ENCODE assay signal across 19 mouse cellular contexts in the genomic region with DNA sequence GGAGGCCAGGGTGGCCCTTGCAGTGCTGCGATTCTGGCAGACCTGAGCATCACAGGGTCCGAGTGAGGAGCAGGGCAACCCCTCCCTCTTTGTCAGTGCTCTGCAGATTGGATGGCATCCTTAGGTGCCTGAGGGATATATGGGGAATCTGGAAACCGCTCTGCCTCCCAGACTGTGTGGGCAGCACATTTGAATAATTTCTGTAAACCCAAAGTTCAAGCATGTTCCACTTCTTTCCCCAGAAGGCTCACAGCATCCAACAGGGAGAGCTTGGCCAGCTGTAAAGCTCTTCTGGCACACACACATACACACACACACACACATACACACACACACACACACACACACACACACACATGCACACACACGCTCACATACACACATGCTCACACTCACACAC. TPM values are rescaled to one million over a fixed set of nuclear protein-coding genes. Genes with fewer than 3 reads are reported as not detected.
A peak's percentile ranks its signal among the peaks of the same experiment; 100 is the strongest.
DNase-seq lines count a peak whose midpoint lies in the region; ATAC-seq and TF ChIP-seq lines count a peak whose summit lies in the region.
"Had no signal": no experiment of that assay in that cellular context is flagged by ENCODE, and none has a peak within 500 bp of the region (broad histone marks: within the 10 kb centered on the region; RNA-seq: fewer than 3 reads in every experiment).

No protein-coding gene starts in this region.

- peak overlapping the region; percentile 31; the same call in 1 of the 2 replicates for H3K9ac ChIP-seq in hindbrain, embryonic 14.5 days
- H3K9ac ChIP-seq in hindbrain, embryonic 13.5 days = no peak overlapping the region
- 0 out of 2 replicates have a peak overlapping the region, but pooled peaks have one; percentile 3 for H3K9ac ChIP-seq in forebrain, postnatal 0 days
- H3K9ac ChIP-seq in liver, embryonic 11.5 days (ENCODE audit: low read depth, low read length) = no peak overlapping the region
- H3K9ac ChIP-seq: liver, embryonic 13.5 days had no signal

- H3K27ac ChIP-seq in hindbrain, embryonic 14.5 days = no peak overlapping the region
- H3K27ac ChIP-seq in hindbrain, embryonic 13.5 days = no peak overlapping the region
- peak overlapping the region; percentile 70 for H3K27ac ChIP-seq in forebrain, postnatal 0 days (ENCODE audit: low read depth, low read length)
- peak overlapping the region; percentile 42 for H3K27ac ChIP-seq in olfactory bulb, adult 2 months (ENCODE audit: insufficient read depth, low read depth, low read length)
- no peak overlapping the region for H3K27ac ChIP-seq in cerebellum, adult 2 months (ENCODE audit: insufficient read depth, low read length)
- H3K27ac ChIP-seq in liver, embryonic 11.5 days (ENCODE audit: low read depth, low read length) = no peak overlapping the region
- H3K27ac ChIP-seq: heart, embryonic 10.5 days; limb, embryonic 10.5 days; liver, embryonic 13.5 days; stomach, postnatal 0 days had no signal

- no peak overlapping the region for H3K4me3 ChIP-seq in hindbrain, embryonic 14.5 days (replicated peaks; ENCODE audit: low read length)
- H3K4me3 ChIP-seq in hindbrain, embryonic 13.5 days = no peak overlapping the region
- no peak overlapping the region for H3K4me3 ChIP-seq in forebrain, postnatal 0 days (ENCODE audit: low read depth, low read length)
- H3K4me3 ChIP-seq in olfactory bulb, adult 2 months (ENCODE audit: insufficient read depth, low read depth, low read length) = no peak overlapping the region
- H3K4me3 ChIP-seq in cerebellum, adult 2 months (replicated peaks; ENCODE audit: insufficient read depth, low read depth, low read length) = no peak overlapping the region
- H3K4me3 ChIP-seq in liver, embryonic 11.5 days (ENCODE audit: low read depth, low read length) = no peak overlapping the region
- H3K4me3 ChIP-seq: heart, embryonic 10.5 days; limb, embryonic 10.5 days; liver, embryonic 13.5 days had no signal

- no peak overlapping the region for H3K4me2 ChIP-seq in hindbrain, embryonic 14.5 days (replicated peaks)
- no peak overlapping the region for H3K4me2 ChIP-seq in hindbrain, embryonic 13.5 days
- 0 out of 2 replicates have a peak overlapping the region, but pooled peaks have one; percentile 26 for H3K4me2 ChIP-seq in forebrain, postnatal 0 days (ENCODE audit: low read depth)
- no peak overlapping the region for H3K4me2 ChIP-seq in liver, embryonic 11.5 days
- H3K4me2 ChIP-seq: liver, embryonic 13.5 days had no signal

- peaks cover 7% of the 10 kb centered on the region for H3K4me1 ChIP-seq in hindbrain, embryonic 14.5 days (replicated peaks; ENCODE audit: control insufficient read depth, insufficient read depth, low read length)
- H3K4me1 ChIP-seq in hindbrain, embryonic 13.5 days (replicated peaks) = peaks cover 30% of the 10 kb centered on the region
- H3K4me1 ChIP-seq in forebrain, postnatal 0 days (ENCODE audit: insufficient read depth) = peaks cover 19% of the 10 kb centered on the region
- peaks cover 28% of the 10 kb centered on the region for H3K4me1 ChIP-seq in olfactory bulb, adult 2 months (ENCODE audit: control insufficient read depth, insufficient read depth, low read length)
- H3K4me1 ChIP-seq in cerebellum, adult 2 months (ENCODE audit: control insufficient read depth, insufficient read depth, low read length) = no peaks in the 10 kb centered on the region
- peaks cover 11% of the 10 kb centered on the region; the same call in 1 of the 2 replicates for H3K4me1 ChIP-seq in liver, embryonic 11.5 days (replicated peaks; ENCODE audit: control insufficient read depth, insufficient read depth, low read length)

- no peak for TF ChIP-seq CTCF in forebrain, postnatal 0 days (IDR thresholded peaks at IDR 0.05; ENCODE audit: low read depth)
- no peak for TF ChIP-seq CTCF in olfactory bulb, adult 2 months (IDR thresholded peaks at IDR 0.05; ENCODE audit: insufficient read depth, low read depth, low read length)
- TF ChIP-seq CTCF in cerebellum, adult 2 months (IDR thresholded peaks at IDR 0.05; ENCODE audit: borderline replicate concordance, insufficient read depth, low read depth, low read length) = no peak

- no peaks in the 10 kb centered on the region for H3K9me3 ChIP-seq in hindbrain, embryonic 14.5 days (ENCODE audit: control insufficient read depth, low read length)
- no peaks in the 10 kb centered on the region for H3K9me3 ChIP-seq in hindbrain, embryonic 13.5 days
- H3K9me3 ChIP-seq in forebrain, postnatal 0 days (ENCODE audit: low read length) = no peaks in the 10 kb centered on the region
- no peaks in the 10 kb centered on the region for H3K9me3 ChIP-seq in liver, embryonic 11.5 days (ENCODE audit: control insufficient read depth, low read length)
- H3K9me3 ChIP-seq: heart, embryonic 10.5 days; limb, embryonic 10.5 days; liver, embryonic 13.5 days had no signal

- ATAC-seq in hindbrain, embryonic 14.5 days (ENCODE audit: low FRiP score) = no peak
- no peak for ATAC-seq in hindbrain, embryonic 13.5 days (ENCODE audit: low FRiP score)
- ATAC-seq in forebrain, postnatal 0 days = peak; percentile 54
- ATAC-seq in liver, embryonic 11.5 days (replicated peaks; ENCODE audit: low FRiP score) = no peak
- ATAC-seq: activated CD4-positive, CD25-positive, alpha-beta regulatory T cell, adult 4 months had no signal

- 69% methylated on average over 4 of the region's 4 CpGs for WGBS in hindbrain, embryonic 14.5 days
- WGBS in hindbrain, embryonic 13.5 days = 72% methylated on average over 4 of the region's 4 CpGs
- 55% methylated on average over 4 of the region's 4 CpGs for WGBS in forebrain, postnatal 0 days
- 34% methylated on average over 4 of the region's 4 CpGs for WGBS in olfactory bulb, adult 2 months
- 66% methylated on average over 4 of the region's 4 CpGs for WGBS in cerebellum, adult 2 months
- 60% methylated on average over 4 of the region's 4 CpGs for WGBS in liver, embryonic 11.5 days

- peaks cover 15% of the 10 kb centered on the region for H3K27me3 ChIP-seq in hindbrain, embryonic 14.5 days (ENCODE audit: control insufficient read depth, insufficient read depth, low read length)
- peaks cover 29% of the 10 kb centered on the region for H3K27me3 ChIP-seq in hindbrain, embryonic 13.5 days
- H3K27me3 ChIP-seq in forebrain, postnatal 0 days (ENCODE audit: insufficient read depth, low read length) = no peaks in the 10 kb centered on the region; the same call in 1 of the 2 replicates
- H3K27me3 ChIP-seq in cerebellum, adult 2 months (ENCODE audit: control insufficient read depth, insufficient read depth, low read length) = no peaks in the 10 kb centered on the region
- H3K27me3 ChIP-seq in liver, embryonic 11.5 days (replicated peaks; ENCODE audit: control insufficient read depth, insufficient read depth, low read length) = peaks cover 13% of the 10 kb centered on the region

- H3K36me3 ChIP-seq in hindbrain, embryonic 14.5 days (replicated peaks; ENCODE audit: control insufficient read depth, insufficient read depth) = no peaks in the 10 kb centered on the region
- H3K36me3 ChIP-seq in hindbrain, embryonic 13.5 days = no peaks in the 10 kb centered on the region
- no peaks in the 10 kb centered on the region for H3K36me3 ChIP-seq in forebrain, postnatal 0 days (ENCODE audit: insufficient read depth)
- H3K36me3 ChIP-seq in liver, embryonic 11.5 days (ENCODE audit: control insufficient read depth, insufficient read depth, low read length) = no peaks in the 10 kb centered on the region
- H3K36me3 ChIP-seq: heart, embryonic 10.5 days; limb, embryonic 10.5 days; liver, embryonic 13.5 days had no signal

- no peak for TF ChIP-seq POLR2A in olfactory bulb, adult 2 months (IDR thresholded peaks at IDR 0.05; ENCODE audit: insufficient read depth, low read depth, low read length)
- TF ChIP-seq POLR2A in cerebellum, adult 2 months (IDR thresholded peaks at IDR 0.05; ENCODE audit: borderline replicate concordance, insufficient read depth, low read length) = no peak

- no peak for DNase-seq in hindbrain, embryonic 14.5 days (ENCODE audit: low spot score)
- peak; percentile 59 for DNase-seq in right cerebral cortex, adult 18-20 months
- no peak for DNase-seq in right cerebral cortex, postnatal 14 days
- peak; percentile 32 for DNase-seq in forebrain, postnatal 0 days
- no peak for DNase-seq in cerebellum, adult 2 months
- no peak for DNase-seq in liver, embryonic 11.5 days (ENCODE audit: low spot score)
- DNase-seq: adrenal gland, postnatal 25 days; cerebellum, adult 9-11 months; gastrocnemius, postnatal 25 days; liver, embryonic 13.5 days; thymus, postnatal 4 days had no signal

RNA-seq across cellular contexts. Expression of gene Cdk18, which starts 4.2 kb away (rescaled TPM):
- polyA plus RNA-seq in hindbrain, embryonic 14.5 days (2014; fragmentation: Nextera tagmentation; extraction: Ambion mirVana) = 0.37 and 0.63 TPM in 2 replicates
- polyA plus RNA-seq in hindbrain, embryonic 13.5 days (2015; fragmentation: Nextera tagmentation; extraction: Ambion mirVana) = 0.31 and 0.32 TPM in 2 replicates
- total RNA-seq in forebrain, postnatal 0 days (2014; rRNA removed) = 2.6 and 3.2 TPM in 2 replicates
- polyA plus RNA-seq in forebrain, postnatal 0 days (2015; fragmentation: Nextera tagmentation; extraction: Ambion mirVana) = 0.70 and 1.2 TPM in 2 replicates
- not detected in 2 replicates for polyA plus RNA-seq in olfactory bulb, adult 2 months (2012; ENCODE audit: insufficient read depth, insufficient read length, low replicate concordance, missing spikeins)
- 32.1 and 35.8 TPM in 2 replicates for polyA plus RNA-seq in cerebellum, adult 2 months (2012; rRNA removed)
- 4.1 and 4.4 TPM in 2 replicates for polyA plus RNA-seq in liver, embryonic 11.5 days (2014; fragmentation: Nextera tagmentation; extraction: Ambion mirVana)
- polyA plus RNA-seq: activated CD4-positive, CD25-positive, alpha-beta regulatory T cell, adult 4 months had no signal

RNA-seq across cellular contexts. Expression of gene Lemd1, which starts 47.5 kb away (rescaled TPM):
- 15.9 and 22.1 TPM in 2 replicates for polyA plus RNA-seq in hindbrain, embryonic 14.5 days (2014; fragmentation: Nextera tagmentation; extraction: Ambion mirVana)
- polyA plus RNA-seq in hindbrain, embryonic 13.5 days (2015; fragmentation: Nextera tagmentation; extraction: Ambion mirVana) = 24.8 and 25.7 TPM in 2 replicates
- 13.3 and 14.9 TPM in 2 replicates for total RNA-seq in forebrain, postnatal 0 days (2014; rRNA removed)
- polyA plus RNA-seq in forebrain, postnatal 0 days (2015; fragmentation: Nextera tagmentation; extraction: Ambion mirVana) = 14.7 and 15.1 TPM in 2 replicates
- not detected in 2 replicates for polyA plus RNA-seq in olfactory bulb, adult 2 months (2012; ENCODE audit: insufficient read depth, insufficient read length, low replicate concordance, missing spikeins)
- polyA plus RNA-seq in cerebellum, adult 2 months (2012; rRNA removed) = 7.1 and 7.6 TPM in 2 replicates
- 0.27 TPM in 1 of 2 replicates, not detected in the other for polyA plus RNA-seq in liver, embryonic 11.5 days (2014; fragmentation: Nextera tagmentation; extraction: Ambion mirVana)
- total RNA-seq: adrenal gland, postnatal 25 days; gastrocnemius, postnatal 25 days; heart, postnatal 25 days had no signal
- polyA plus RNA-seq: activated CD4-positive, CD25-positive, alpha-beta regulatory T cell, adult 4 months; liver, embryonic 13.5 days; spleen, adult 2 months had no signal

RNA-seq across cellular contexts. Expression of gene AC124108.1, which starts 47.5 kb away (rescaled TPM):
- polyA plus RNA-seq in hindbrain, embryonic 14.5 days (2014; fragmentation: Nextera tagmentation; extraction: Ambion mirVana) = 3.6 and 3.8 TPM in 2 replicates
- polyA plus RNA-seq in hindbrain, embryonic 13.5 days (2015; fragmentation: Nextera tagmentation; extraction: Ambion mirVana) = 4.2 and 4.8 TPM in 2 replicates
- total RNA-seq in forebrain, postnatal 0 days (2014; rRNA removed) = 3.4 and 5.0 TPM in 2 replicates
- polyA plus RNA-seq in forebrain, postnatal 0 days (2015; fragmentation: Nextera tagmentation; extraction: Ambion mirVana) = 0.31 and 0.48 TPM in 2 replicates
- not detected in 2 replicates for polyA plus RNA-seq in olfactory bulb, adult 2 months (2012; ENCODE audit: insufficient read depth, insufficient read length, low replicate concordance, missing spikeins)
- polyA plus RNA-seq in cerebellum, adult 2 months (2012; rRNA removed) = 3.2 and 3.6 TPM in 2 replicates
- polyA plus RNA-seq in liver, embryonic 11.5 days (2014; fragmentation: Nextera tagmentation; extraction: Ambion mirVana) = 0.04 and 0.08 TPM in 2 replicates
- total RNA-seq: adrenal gland, postnatal 25 days; gastrocnemius, postnatal 25 days; heart, postnatal 25 days had no signal
- polyA plus RNA-seq: activated CD4-positive, CD25-positive, alpha-beta regulatory T cell, adult 4 months; heart, embryonic 10.5 days; liver, embryonic 13.5 days; spleen, adult 2 months had no signal

Comparison
In these comparisons a context has a peak if more than half of its experiments do, and no peak if none do; other contexts are left out.
1. DNase-seq: peak in right cerebral cortex, adult 18-20 months (single experiment) and forebrain, postnatal 0 days (single experiment); none in hindbrain, embryonic 14.5 days (single experiment), right cerebral cortex, postnatal 14 days (single experiment), cerebellum, adult 2 months (0 of 2) and liver, embryonic 11.5 days (single experiment).
2. H3K9ac ChIP-seq: peak in hindbrain, embryonic 14.5 days (single experiment) and forebrain, postnatal 0 days (single experiment); none in hindbrain, embryonic 13.5 days (single experiment) and liver, embryonic 11.5 days (single experiment).
3. H3K27ac ChIP-seq: peak in forebrain, postnatal 0 days (single experiment) and olfactory bulb, adult 2 months (single experiment); none in hindbrain, embryonic 14.5 days (single experiment), hindbrain, embryonic 13.5 days (single experiment), cerebellum, adult 2 months (single experiment) and liver, embryonic 11.5 days (single experiment).